Mouse (Mus musculus) CH12.LX (cell line): ENCODE measurements around the gene Hps4.

Experiments used
- POLR2A ChIP-seq: IDR thresholded peaks from 2 replicates; pipeline ENCODE4 v1.6.1; 2011; ENCODE audit warnings: low read depth, mild to moderate bottlenecking, improper control_type of control experiment, low read length
- SIN3A ChIP-seq: IDR thresholded peaks from 2 replicates; pipeline ENCODE4 v1.6.1; 2012; ENCODE audit warnings: low read length, improper control_type of control experiment, inconsistent platforms

DNA sequence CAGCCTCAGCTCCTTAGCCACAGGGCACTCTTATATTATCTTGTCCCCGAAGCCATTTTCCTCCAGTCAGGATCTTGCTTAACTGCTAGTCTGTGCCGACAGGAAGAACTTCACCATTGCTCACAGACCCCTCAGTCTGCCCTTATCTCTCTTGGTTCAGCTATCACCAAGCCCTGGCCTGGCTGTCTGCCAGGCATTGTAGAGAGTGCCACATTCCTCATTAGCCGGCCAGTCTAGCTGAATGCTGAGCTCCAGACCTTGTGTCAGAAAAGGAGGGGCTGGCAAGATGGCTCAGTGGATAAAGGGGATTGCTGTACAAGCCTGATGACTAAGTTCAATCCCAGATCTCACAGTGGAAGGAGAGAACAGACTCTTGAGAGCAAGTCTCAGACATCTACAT is 63.1 kb downstream of the Hps4 start:
- no peak for TF ChIP-seq POLR2A
- TF ChIP-seq SIN3A, result no peak
